Mouse (Mus musculus) c-Kit-positive CD71-negative TER-119-negative erythroid progenitor cells, embryonic 14.5 days (primary cell): ENCODE measurements at regions not wholly inside any gene's neighbourhood (a gene's known extent, or its start where the extent isn't known, plus 50 kb on each side); places are given as distances from the start of the nearest gene placed in this dataset.
"Not testable (repeated sequence)": the region's sequence is repeated elsewhere in the genome, so short reads cannot be mapped to it uniquely, and the experiment has no call there.

Source experiments
- DNase-seq: peaks from one replicate; pipeline ENCODE4 v3.0.0-alpha.2; 2013; ENCODE audit warnings: low read depth

DNA sequence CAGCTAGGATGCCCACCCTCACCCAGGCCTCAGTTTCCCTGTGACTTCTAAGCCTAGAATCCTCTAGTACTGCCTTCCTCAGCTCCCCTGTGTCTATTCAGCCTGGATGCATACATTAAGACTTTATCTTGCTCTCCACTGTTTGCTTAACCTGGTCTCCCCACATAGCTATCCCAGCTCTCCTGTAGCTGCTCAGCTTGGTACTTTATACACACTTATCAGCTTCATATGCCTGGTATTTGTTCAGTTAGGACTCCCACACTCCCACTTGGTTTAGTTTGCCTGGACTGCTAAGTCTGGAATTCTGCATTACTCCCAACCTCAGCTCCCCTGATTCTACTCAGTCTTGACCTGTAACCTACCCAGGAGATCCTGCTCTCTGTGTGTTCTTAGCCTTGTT lies 147.7 kb downstream of the Tmem121 start:
- no peak for DNase-seq

GRCm38 (mm10) chr12:113333853-113334252 lies 148.1 kb downstream of the Tmem121 start:
- not testable (repeated sequence) for DNase-seq

DNA sequence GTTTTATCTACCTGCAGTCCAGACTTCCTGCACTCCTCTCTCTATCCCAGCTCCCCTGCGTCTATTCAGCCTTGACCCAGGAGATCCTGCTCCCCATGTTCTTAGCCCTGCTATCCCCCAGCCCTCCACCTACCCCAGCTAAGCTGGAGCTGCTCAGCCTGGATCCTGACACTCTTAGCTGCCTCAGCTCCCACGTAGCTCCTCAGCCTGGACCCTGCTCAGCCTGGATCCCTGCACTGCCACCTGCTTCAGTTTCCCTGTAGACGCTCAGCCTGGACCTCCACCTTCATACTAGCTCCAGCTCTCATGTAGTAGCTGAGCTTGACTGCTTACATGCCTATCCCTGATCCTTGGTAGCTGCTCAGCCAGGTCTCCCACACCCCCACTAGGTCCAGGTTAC lies 151.5 kb downstream of the Tmem121 start:
- DNase-seq: no peak

GRCm38 (mm10) chr12:113338891-113339290 lies 150.4 kb upstream of the Adam6b start:
- no peak for DNase-seq

DNA sequence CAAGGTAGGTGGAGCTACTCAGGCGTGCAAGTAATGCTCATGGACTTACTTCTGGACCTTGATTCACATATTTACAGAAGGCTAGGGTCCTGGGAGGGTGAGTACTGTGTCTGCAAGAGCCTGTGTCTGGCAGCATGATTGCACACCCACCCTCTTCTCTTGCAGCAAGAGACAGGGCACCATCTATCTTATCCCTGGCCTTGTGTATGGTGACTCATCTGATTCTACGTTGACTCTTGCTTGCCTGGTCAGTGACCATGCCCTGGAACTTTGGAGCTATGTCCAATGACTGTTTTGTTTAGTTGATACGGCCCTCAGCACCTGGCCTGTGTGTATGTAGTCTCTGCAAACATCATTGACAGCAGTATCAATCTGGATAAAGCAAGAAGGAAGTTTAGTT lies 148.3 kb upstream of the Adam6b start:
- DNase-seq: no peak

- no peak for DNase-seq
These were observed 134.2 kb upstream of the Adam6b start for GRCm38 (mm10) chr12:113355132-113355531.

DNA sequence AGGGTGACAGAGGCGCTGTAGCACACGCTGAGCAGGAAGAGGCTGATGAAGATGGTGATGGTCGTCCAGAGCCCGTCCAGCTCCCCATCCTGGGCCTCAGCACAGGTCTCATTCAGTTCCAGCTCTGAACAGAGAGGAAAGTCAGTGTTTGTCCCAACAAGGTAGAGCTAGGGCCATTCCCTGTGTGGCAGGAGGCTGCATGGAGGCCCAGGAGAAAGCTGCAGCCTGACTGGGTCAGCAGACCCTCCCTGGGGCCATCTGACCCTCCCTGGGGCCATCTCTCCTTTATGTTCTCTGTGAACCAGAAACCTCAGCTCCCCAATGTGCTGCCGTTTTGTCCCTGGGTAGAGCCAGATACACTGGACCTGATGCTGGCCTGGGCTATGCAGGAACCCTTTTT lies 131.2 kb upstream of the Adam6b start:
- no peak for DNase-seq

- no peak for DNase-seq
These were observed 129.3 kb upstream of the Adam6b start for GRCm38 (mm10) chr12:113360032-113360431.

GRCm38 (mm10) chr12:113362409-113363038 lies 126.8 kb upstream of the Adam6b start:
- DNase-seq: no peak

DNA sequence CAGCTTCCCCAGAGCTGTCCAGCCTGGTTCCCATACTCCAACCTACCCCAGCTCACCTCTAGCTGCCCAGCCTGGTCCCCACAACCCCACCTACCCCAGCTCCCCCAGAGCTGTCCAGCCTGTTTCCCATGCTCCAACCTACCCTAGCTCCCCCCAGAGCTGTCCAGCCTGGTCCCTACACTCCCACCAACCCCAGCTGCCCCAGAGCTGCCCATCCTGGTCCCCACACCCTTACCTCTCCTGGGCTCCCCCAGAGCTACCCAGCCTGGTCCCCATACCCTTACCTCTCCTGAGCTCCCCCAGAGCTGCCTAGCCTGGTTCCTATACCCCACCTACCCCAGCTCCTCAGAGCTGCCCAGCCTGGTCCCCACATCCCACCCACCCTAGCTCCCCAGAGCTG lies 125.3 kb upstream of the Adam6b start:
- no peak for DNase-seq

DNA sequence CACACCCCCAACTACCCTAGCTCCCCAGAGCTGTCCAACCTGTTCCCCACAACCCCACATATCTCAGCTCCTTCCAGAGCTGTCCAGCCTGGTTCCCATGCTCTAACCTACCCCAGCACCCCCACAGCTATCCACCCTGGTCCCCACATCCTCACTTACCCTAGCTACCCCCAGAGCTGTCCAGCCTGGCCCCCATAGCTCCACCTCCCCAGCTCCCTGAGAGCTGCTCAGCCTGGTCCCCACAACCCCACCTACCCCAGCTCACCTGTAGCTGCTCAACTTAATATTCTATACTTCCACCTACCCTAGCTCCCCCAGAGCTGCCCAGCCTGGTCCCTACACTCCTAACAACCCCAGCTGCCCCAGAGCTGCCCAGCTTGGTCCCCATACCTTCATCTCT lies 124.9 kb upstream of the Adam6b start:
- no peak for DNase-seq

DNA sequence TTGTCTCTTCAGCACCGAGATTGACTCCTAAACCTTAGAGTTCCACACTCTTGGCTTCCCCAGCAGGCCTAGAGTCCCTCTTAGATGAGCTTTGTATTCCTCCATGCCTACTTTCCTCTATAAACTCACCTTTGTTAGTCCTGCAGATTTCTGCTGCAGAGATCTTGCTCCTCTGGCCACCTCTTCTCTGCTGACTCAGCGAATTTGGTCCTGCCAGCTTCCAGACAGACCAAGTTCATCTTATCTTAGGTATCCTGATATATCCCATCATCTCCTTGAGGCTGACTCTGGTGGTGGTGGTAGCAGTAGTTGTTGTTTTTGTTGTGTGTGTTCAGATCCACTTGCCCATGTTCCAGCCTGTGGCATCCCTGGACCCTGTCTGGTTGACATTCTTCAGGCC lies 123.5 kb upstream of the Adam6b start:
- DNase-seq: no peak

DNA sequence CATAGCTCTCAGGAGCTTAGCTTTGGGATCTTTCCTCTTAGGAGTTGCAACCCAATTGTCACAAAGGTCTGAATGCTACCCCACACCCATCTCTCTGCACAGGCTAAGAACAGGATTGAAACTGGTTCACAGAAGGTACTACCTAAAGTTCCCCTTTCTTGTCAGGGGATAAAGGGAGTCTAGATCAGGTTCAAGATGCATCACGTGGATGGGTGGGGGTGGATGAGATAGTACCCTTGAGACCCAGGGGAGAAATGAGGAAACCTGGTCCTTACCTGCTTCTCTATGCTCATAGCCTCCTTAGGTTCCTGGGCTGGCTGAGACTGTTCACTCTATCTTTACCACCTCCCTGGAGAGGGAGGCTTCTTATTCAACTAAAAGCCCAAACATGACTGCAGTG lies 122.9 kb upstream of the Adam6b start:
- DNase-seq: no peak

GRCm38 (mm10) chr12:113401578-113402113 lies 87.7 kb upstream of the Adam6b start:
- DNase-seq: no peak

DNA sequence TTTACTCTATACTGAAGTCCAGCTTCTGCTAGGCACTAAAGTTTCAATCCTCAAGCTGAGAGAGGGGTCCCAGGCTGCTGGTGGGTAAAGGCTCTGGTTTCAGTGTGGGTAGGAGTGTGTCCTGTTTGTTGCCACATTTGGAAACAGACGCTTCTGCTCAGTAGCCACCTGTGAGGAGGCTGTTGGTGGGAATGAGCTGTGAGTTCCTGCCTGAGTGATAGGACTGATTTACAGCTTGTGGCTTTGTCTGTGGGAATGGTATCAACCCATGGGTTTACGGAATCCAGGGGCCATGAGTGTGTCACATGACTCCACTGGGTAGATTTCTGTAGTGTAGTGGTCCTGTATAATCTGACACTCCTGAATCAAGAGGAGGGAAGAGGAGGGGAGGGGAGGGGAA lies 86.5 kb upstream of the Adam6b start:
- no peak for DNase-seq

GRCm38 (mm10) chr12:113411113-113411512 lies 78.2 kb upstream of the Adam6b start:
- DNase-seq: no peak

DNA sequence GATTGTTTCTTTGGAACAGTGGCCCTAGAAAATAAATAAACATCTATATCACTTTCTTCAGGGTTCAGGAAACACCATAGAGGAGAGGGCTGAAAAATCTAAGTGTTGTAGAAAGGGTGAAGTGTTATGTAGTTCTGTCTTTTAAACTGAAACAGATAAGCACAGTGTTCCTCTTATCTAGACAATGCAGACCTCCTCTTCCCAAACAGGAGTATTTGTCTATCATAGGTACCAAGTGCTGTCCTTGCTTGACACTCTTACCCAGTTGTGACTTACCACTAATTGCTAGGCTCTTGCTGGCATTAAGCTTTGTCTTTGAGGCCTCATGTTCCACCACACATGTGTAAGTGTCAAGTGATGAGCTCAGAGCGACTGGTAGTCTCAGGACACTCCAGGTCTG lies 75.3 kb upstream of the Adam6b start:
- DNase-seq: no peak

DNA sequence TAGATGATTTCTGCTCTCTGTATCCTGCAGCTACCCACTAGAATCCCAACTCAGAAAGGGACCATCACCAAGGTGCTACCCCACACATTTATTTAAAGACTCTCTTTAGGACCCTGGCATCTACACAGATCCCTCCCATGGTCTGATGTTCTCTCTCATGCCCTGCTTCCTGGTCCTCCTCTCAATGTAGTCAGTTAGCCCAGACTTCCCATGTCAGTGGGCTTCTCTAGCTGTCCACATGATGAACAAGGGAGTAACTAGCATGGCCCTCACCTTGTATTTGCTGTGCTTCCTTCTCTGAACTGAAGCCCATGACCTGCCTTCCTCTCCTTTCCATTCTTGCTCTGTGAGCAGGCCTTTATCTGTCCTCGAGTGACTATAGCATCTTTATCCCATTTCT lies 71.8 kb upstream of the Adam6b start:
- DNase-seq: no peak

DNA sequence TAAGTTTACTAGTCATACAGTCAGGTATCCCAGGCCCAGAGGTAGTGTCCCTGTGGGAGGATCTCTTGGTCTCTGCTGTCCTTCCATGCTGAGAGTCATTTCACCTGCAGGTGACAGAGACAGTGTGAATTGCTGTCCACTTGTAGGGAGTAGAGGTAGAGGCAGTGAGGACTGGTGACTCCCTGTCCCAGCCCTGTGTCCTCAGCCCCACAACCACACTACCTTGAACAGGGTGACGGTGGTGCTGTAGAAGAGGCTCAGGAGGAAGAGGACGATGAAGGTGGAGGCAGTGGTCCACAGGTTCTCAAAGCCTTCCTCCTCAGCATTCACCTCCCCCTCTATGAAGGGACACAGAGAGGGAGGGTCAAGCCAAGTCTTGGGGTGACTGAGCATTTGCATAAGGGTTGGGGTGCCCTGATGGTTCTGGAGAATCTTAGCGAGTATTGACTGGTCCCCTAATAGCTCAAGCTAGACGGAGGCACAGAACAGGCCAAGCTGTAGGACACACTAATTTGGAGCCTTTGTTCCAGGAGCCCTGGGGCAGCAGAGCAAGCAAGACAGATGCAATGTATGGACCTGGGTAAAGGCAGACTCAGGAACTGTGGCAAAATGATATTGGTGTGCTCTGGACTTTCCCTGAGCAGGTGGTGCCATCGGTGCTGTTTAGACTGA lies 70.4 kb upstream of the Adam6b start:
- no peak for DNase-seq

DNA sequence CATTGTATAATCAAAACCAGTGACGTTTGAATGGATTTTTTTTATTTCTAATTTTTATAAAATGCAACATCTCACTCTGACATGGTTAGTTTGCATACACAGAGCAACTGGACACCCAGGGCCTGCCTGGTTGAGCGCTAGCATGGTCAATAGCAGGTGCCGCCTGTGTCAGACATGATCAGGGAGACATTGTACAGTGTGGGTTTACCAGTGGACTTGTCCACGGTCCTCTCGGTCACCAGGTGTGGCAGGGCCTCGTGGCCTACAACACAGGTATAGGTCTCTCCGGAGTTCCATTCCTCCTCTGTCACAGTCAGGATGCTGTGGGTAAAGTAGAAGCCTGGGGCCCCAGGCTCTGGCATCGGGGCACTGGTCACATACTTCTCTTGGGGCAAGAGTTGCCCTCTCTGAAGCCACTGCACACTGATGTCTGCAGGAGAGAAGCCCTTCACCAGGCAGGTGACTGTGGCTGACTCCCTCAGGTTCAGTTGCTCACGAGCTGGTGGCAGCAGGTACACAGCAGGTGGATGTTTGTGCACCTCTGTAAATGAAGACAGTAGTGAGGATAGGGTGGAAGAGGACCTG lies 68.5 kb upstream of the Adam6b start:
- no peak for DNase-seq

DNA sequence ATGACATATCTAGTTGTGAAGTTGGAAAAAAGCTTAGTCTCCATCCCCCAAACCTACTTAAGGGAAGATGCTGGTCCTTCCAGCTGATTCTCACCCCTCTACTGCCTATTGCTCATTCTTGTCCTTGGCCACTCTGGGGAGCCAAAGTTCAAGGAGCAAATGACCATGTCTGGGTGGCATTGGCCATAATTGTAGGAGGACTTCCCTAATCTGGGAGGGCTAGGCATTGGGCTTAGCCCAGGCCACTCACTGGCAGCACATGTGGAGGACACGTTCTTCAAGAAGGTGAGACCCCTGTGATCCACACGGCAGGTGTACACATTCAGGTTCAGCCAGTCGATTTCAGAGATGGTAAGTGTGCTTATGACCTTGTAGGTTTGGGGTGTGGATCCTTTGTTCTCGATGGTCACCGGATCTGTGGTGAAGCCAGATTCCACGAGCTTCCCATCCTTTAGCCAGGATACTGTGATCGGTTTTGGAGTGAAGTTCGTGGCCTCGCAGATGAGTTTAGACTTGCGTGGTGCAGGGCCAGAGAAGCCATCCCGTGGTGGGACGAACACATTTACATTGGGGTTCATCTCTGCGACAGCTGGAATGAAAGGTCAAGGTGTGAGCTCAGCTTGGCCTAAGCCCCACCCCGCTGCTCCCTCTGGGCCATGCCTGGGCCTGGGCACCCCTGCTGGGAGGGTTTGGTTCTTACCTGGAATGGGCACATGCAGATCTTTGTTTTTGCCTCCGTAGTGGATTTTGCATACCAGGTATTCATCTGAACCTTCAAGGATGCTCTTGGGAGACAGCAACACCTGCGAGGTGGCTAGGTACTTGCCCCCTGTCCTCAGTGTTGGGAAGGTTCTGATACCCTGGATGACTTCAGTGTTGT lies 67.4 kb upstream of the Adam6b start:
- DNase-seq: no peak

GRCm38 (mm10) chr12:113422736-113423254 lies 66.5 kb upstream of the Adam6b start:
- no peak for DNase-seq
